Mouse (Mus musculus): ENCODE measurements around the gene Ldb2. TPM values are rescaled to one million over a fixed set of nuclear protein-coding genes. Genes with fewer than 3 reads are reported as not detected.

Ldb2 gene
- polyA plus RNA-seq, 1 experiment from 2014 or later, result 24.9 TPM

DNA sequence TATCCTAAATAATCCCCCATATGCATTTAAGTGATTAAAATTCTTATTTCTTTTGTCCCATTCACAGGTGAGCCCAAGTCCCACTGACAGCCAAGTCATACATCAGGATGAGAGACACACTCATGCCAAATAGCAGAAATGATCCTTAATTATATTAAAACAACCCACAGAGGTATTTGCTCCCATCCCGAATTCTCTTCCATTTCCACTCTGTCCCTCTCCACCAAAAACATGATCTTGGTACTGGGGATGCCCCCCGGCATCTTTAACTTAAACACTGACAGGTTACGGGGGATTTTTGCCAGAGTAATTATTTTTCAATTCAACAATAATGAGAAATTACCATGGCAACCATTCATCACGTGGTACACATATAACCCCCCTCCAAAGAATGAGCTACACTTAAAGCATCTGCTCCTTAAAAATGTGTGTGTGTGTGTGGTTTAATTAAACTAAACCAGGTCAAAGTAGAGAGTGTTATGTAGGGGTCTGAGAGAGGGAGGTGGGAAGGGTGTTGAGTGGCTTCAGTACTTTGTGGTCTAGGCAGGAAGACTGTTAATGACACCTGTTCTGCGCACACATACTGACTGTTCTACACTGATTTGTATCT lies 123.2 kb downstream of the Ldb2 start:
- no peak for DNase-seq (ENCODE audit: low spot score)
- Histone ChIP-seq H3K9ac (ENCODE audit: low read length) (no peak overlapping the region), H3K9me3 (ENCODE audit: control insufficient read depth, low read length) (no peaks in the 10 kb centered on the region), H3K27ac (ENCODE audit: low read depth, low read length) (no peak overlapping the region), H3K4me3 (ENCODE audit: low read depth, low read length) (no peak overlapping the region), H3K4me1 (ENCODE audit: control insufficient read depth, insufficient read depth, low read length) (no peaks in the 10 kb centered on the region), H3K27me3 (ENCODE audit: control insufficient read depth, insufficient read depth, low read length) (no peaks in the 10 kb centered on the region), H3K4me2 (ENCODE audit: low read depth) (no peak overlapping the region), H3K36me3 (ENCODE audit: control insufficient read depth, insufficient read depth, low read length) (no peaks in the 10 kb centered on the region)
- no peak for ATAC-seq (ENCODE audit: insufficient read depth, low FRiP score, low TSS enrichment)
- WGBS, result 90% methylated on average over 5 of the region's 5 CpGs

DNA sequence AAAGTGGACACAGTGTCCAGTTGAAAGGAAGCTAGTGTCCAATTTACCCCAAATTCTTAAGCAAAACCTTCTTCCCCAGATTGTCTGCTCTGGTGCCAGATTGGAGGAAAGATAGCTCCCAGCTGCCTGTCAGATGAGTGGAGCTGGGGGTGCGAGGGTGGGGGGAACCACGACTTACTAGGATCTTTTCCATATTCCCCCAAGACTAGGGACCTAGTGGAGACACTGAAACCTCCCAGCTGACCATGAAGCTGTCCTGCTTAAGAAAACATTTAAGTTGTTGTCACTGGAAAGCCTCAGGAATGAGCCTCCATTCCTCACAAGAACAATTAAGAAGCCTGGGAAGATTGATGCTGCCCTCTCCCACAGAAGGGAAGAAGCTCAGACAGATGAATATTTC lies 129.1 kb downstream of the Ldb2 start:
- 0 out of 2 replicates have a peak, but pooled peaks cover 2% of the 10 kb centered on the region for H3K4me1 ChIP-seq (ENCODE audit: control insufficient read depth, insufficient read depth, low read length)
- H3K27me3 ChIP-seq (ENCODE audit: control insufficient read depth, insufficient read depth, low read length), result no peaks in the 10 kb centered on the region
- no peak for ATAC-seq (ENCODE audit: insufficient read depth, low FRiP score, low TSS enrichment)
- WGBS, result 46% methylated on average over 2 of the region's 2 CpGs
- no peaks in the 10 kb centered on the region for H3K36me3 ChIP-seq (ENCODE audit: control insufficient read depth, insufficient read depth, low read length)
- H3K4me3 ChIP-seq (ENCODE audit: low read depth, low read length), result no peak overlapping the region
- H3K9ac ChIP-seq (ENCODE audit: low read length), result no peak overlapping the region
- H3K27ac ChIP-seq (ENCODE audit: low read depth, low read length), result no peak overlapping the region
- no peak overlapping the region for H3K4me2 ChIP-seq (ENCODE audit: low read depth)
- no peak for DNase-seq (ENCODE audit: low spot score)
- H3K9me3 ChIP-seq (ENCODE audit: control insufficient read depth, low read length), result no peaks in the 10 kb centered on the region

DNA sequence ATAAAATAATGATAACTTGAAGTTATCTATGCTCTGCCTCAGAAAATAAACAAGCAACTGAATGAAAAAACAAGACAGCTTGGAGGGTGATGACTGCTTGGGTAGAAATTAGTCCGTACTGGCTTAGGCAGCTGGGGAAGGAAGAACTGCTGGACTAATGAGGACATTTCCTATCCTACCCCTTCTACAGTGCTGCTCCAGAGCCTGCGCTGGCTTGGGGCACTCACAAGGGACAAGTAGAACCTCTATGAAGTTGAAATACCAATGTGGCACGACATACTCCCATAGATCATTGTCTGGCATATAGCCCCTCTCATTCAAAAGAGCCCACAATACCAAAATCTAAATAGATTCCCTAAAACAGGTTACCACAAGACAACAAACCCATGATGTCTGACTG lies 131.6 kb downstream of the Ldb2 start:
- Histone ChIP-seq H3K4me1 (ENCODE audit: control insufficient read depth, insufficient read depth, low read length) (0 out of 2 replicates have a peak, but pooled peaks cover 2% of the 10 kb centered on the region), H3K27ac (ENCODE audit: low read depth, low read length) (no peak overlapping the region), H3K4me3 (ENCODE audit: low read depth, low read length) (no peak overlapping the region), H3K27me3 (ENCODE audit: control insufficient read depth, insufficient read depth, low read length) (no peaks in the 10 kb centered on the region), H3K36me3 (ENCODE audit: control insufficient read depth, insufficient read depth, low read length) (no peaks in the 10 kb centered on the region), H3K4me2 (ENCODE audit: low read depth) (no peak overlapping the region), H3K9me3 (ENCODE audit: control insufficient read depth, low read length) (no peaks in the 10 kb centered on the region), H3K9ac (ENCODE audit: low read length) (no peak overlapping the region)
- 63% methylated on average over 3 of the region's 3 CpGs for WGBS
- ATAC-seq (ENCODE audit: insufficient read depth, low FRiP score, low TSS enrichment) (no peak), DNase-seq (ENCODE audit: low spot score) (no peak)

DNA sequence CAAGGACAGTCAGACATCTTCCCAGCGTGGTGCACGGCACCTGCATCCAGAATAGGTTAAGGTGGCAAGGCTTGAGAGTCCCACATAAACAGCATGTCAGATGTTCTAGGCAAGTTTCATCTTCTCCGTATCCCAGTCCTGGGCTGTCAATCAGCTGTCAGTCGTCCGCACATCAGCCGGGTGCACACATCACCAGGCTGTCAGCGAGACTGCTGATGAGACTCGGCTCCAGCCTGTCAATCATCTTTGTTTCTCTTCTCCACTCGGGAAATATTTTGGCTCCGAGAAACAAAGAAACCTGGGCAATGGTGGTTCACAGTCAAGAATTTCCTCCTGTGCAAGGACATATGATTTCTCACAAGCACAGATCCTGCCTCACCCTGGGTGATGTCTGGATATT lies 132.1 kb downstream of the Ldb2 start:
- Histone ChIP-seq H3K9me3 (ENCODE audit: control insufficient read depth, low read length) (no peaks in the 10 kb centered on the region), H3K36me3 (ENCODE audit: control insufficient read depth, insufficient read depth, low read length) (no peaks in the 10 kb centered on the region), H3K9ac (ENCODE audit: low read length) (no peak overlapping the region), H3K4me3 (ENCODE audit: low read depth, low read length) (no peak overlapping the region), H3K4me1 (ENCODE audit: control insufficient read depth, insufficient read depth, low read length) (0 out of 2 replicates have a peak, but pooled peaks cover 2% of the 10 kb centered on the region), H3K27ac (ENCODE audit: low read depth, low read length) (no peak overlapping the region), H3K27me3 (ENCODE audit: control insufficient read depth, insufficient read depth, low read length) (no peaks in the 10 kb centered on the region), H3K4me2 (ENCODE audit: low read depth) (no peak overlapping the region)
- DNase-seq (ENCODE audit: low spot score), result no peak
- ATAC-seq (ENCODE audit: insufficient read depth, low FRiP score, low TSS enrichment), result no peak
- 89% methylated on average over 10 of the region's 10 CpGs for WGBS

DNA sequence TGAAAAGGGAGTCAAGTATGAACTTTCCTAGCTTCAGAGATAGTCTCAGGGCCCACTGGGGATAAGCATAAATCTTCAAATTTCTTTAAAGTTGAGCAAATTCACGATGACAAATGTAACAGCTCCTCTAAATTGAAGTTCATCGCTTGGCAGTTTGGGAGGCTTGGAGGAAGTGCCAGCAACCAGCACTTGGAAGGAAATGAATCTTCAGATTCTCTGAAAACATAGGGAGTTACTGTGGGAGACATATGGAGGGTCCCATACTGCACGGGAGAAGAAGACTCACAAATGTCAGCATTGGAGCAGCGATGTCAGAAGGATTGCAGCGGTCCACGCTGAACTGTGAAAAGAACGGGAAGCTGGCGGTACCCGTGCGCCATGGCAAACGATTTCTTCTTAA lies 139.8 kb downstream of the Ldb2 start:
- WGBS, result 89% methylated on average over 11 of the region's 11 CpGs
- H3K9ac ChIP-seq (ENCODE audit: low read length), result no peak overlapping the region

DNA sequence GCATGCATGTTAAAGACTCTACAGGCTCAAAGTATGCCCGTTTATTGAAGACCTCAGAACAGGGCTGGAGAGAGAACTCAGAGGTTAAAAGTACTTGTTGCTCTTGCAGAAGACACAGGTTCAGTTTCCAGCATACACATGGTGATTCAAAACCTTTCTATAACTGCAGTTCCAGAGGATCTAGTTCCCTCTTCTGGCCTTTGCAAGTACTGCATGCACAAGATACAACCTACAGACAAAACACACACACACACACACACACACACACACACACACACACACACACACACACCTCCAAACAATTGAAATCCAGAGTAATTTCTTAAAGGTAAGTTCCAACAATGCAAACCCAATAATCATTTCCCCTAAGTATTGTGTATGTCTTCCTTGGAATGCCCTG lies 142.8 kb downstream of the Ldb2 start:
- no peaks in the 10 kb centered on the region for H3K4me1 ChIP-seq (ENCODE audit: control insufficient read depth, insufficient read depth, low read length)
- no peak overlapping the region for H3K9ac ChIP-seq (ENCODE audit: low read length)
- no peak overlapping the region for H3K4me3 ChIP-seq (ENCODE audit: low read depth, low read length)
- H3K27ac ChIP-seq (ENCODE audit: low read depth, low read length), result no peak overlapping the region
- H3K4me2 ChIP-seq (ENCODE audit: low read depth), result no peak overlapping the region
- no peaks in the 10 kb centered on the region for H3K36me3 ChIP-seq (ENCODE audit: control insufficient read depth, insufficient read depth, low read length)
- no peak for DNase-seq (ENCODE audit: low spot score)
- WGBS, result 88% methylated on average over 1 of the region's 1 CpGs
- no peak for ATAC-seq (ENCODE audit: insufficient read depth, low FRiP score, low TSS enrichment)
- no peaks in the 10 kb centered on the region for H3K9me3 ChIP-seq (ENCODE audit: control insufficient read depth, low read length)
- no peaks in the 10 kb centered on the region for H3K27me3 ChIP-seq (ENCODE audit: control insufficient read depth, insufficient read depth, low read length)

More for the DNA sequence above, 139.8 kb downstream of the Ldb2 start:
- DNase-seq (ENCODE audit: low spot score) (no peak), ATAC-seq (ENCODE audit: insufficient read depth, low FRiP score, low TSS enrichment) (no peak)
- no peak overlapping the region for H3K4me3 ChIP-seq (ENCODE audit: low read depth, low read length)
- H3K27ac ChIP-seq (ENCODE audit: low read depth, low read length), result no peak overlapping the region
- H3K27me3 ChIP-seq (ENCODE audit: control insufficient read depth, insufficient read depth, low read length), result no peaks in the 10 kb centered on the region
- H3K9me3 ChIP-seq (ENCODE audit: control insufficient read depth, low read length), result no peaks in the 10 kb centered on the region
- no peak overlapping the region for H3K4me2 ChIP-seq (ENCODE audit: low read depth)
- no peaks in the 10 kb centered on the region for H3K4me1 ChIP-seq (ENCODE audit: control insufficient read depth, insufficient read depth, low read length)
- no peaks in the 10 kb centered on the region for H3K36me3 ChIP-seq (ENCODE audit: control insufficient read depth, insufficient read depth, low read length)

DNA sequence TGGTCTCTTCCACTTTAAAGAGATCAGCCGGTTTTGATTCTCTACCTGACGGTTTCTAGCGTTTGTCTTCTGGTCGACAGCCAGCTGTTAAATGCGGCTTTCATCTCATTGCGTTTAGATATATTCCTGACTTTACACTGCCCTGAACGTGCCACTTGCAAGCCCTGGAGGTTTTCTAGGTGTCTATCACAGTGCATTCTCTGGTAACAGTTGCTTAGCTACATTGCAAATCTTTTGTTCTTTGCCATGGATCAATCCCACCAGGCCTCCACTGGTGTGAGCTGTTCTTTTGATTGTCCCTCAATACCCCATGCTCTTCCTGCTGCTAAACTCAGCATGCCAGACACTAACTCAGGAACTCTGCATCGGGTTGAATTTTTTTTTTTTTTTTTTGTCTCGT lies 145.1 kb downstream of the Ldb2 start:
- H3K4me2 ChIP-seq (ENCODE audit: low read depth), result no peak overlapping the region
- no peaks in the 10 kb centered on the region for H3K9me3 ChIP-seq (ENCODE audit: control insufficient read depth, low read length)

DNA sequence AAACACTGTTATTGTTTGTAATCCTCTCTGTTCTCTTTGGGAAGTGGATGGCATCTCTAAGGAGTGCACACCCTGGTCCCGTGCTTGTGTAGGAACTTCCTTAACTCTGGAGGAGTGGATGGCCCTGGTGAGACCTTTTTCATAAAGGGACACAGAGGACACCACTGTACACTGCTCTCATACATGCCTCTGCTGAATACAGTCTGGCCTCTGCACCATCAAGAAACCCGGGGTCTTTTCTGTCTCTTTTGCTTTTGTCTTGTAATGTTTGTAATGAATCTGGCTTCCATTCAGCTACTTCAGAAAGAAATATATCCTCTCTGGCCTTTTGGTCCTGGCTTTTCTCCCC lies 152.7 kb downstream of the Ldb2 start:
- Histone ChIP-seq H3K4me3 (ENCODE audit: low read depth, low read length) (no peak overlapping the region), H3K4me1 (ENCODE audit: control insufficient read depth, insufficient read depth, low read length) (no peaks in the 10 kb centered on the region), H3K27ac (ENCODE audit: low read depth, low read length) (no peak overlapping the region), H3K9me3 (ENCODE audit: control insufficient read depth, low read length) (no peaks in the 10 kb centered on the region), H3K27me3 (ENCODE audit: control insufficient read depth, insufficient read depth, low read length) (no peaks in the 10 kb centered on the region), H3K4me2 (ENCODE audit: low read depth) (no peak overlapping the region), H3K36me3 (ENCODE audit: control insufficient read depth, insufficient read depth, low read length) (no peaks in the 10 kb centered on the region), H3K9ac (ENCODE audit: low read length) (no peak overlapping the region)
- DNase-seq (ENCODE audit: low spot score) (no peak), ATAC-seq (ENCODE audit: insufficient read depth, low FRiP score, low TSS enrichment) (no peak)
- WGBS, result 65% methylated on average over 2 of the region's 2 CpGs

More for the DNA sequence above, 145.1 kb downstream of the Ldb2 start:
- DNase-seq (ENCODE audit: low spot score), result peak; percentile 21
- Histone ChIP-seq H3K27ac (ENCODE audit: low read depth, low read length) (no peak overlapping the region), H3K4me1 (ENCODE audit: control insufficient read depth, insufficient read depth, low read length) (no peaks in the 10 kb centered on the region), H3K9ac (ENCODE audit: low read length) (no peak overlapping the region), H3K27me3 (ENCODE audit: control insufficient read depth, insufficient read depth, low read length) (no peaks in the 10 kb centered on the region), H3K4me3 (ENCODE audit: low read depth, low read length) (no peak overlapping the region), H3K36me3 (ENCODE audit: control insufficient read depth, insufficient read depth, low read length) (no peaks in the 10 kb centered on the region)
- ATAC-seq (ENCODE audit: insufficient read depth, low FRiP score, low TSS enrichment), result no peak
- WGBS, result 24% methylated on average over 9 of the region's 9 CpGs

DNA sequence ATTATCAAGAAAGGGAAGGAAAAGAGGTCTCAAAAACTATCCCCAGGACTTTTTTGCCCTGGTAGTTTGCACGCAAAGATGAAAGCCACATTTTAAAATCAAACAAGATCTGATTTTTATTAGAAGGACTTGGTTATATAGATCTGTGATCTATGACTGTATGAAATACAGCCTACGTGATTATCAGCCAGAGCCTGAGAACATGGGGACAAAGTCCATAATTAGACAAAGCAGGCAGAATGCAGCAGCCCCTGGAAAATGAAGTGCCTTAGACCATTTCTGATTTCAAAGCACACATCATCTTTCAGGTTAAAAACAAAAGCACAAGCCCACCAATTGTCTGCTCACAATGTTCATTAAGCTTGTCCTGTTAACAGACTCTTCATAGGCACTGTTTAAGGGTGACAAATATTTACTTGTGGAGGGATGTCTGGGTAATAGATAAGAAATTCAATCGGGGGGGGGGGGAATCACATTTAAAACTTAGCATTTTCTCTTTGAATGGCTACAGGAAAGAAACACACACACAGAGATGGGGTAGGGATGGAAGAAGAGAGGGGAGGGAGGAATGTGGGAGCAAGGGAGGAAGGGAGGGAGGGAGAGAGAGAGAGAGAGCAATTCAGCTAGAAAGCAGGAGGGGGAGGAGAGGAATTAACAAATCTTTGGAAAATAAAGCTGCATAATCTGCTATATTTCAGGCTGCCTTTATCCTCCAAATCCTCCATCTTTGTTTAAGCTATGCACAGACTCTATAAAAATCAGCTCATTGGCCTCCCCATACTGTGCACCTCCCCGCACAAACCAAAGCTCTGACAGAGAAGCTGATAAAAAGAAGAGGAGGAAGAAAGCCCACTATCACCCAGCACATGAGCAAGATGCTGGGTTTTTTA lies 153.3 kb downstream of the Ldb2 start:
- ATAC-seq (ENCODE audit: insufficient read depth, low FRiP score, low TSS enrichment) (no peak), DNase-seq (ENCODE audit: low spot score) (no peak)
- Histone ChIP-seq H3K4me2 (ENCODE audit: low read depth) (no peak overlapping the region), H3K4me3 (ENCODE audit: low read depth, low read length) (no peak overlapping the region), H3K36me3 (ENCODE audit: control insufficient read depth, insufficient read depth, low read length) (no peaks in the 10 kb centered on the region), H3K4me1 (ENCODE audit: control insufficient read depth, insufficient read depth, low read length) (no peaks in the 10 kb centered on the region), H3K9me3 (ENCODE audit: control insufficient read depth, low read length) (no peaks in the 10 kb centered on the region), H3K27me3 (ENCODE audit: control insufficient read depth, insufficient read depth, low read length) (no peaks in the 10 kb centered on the region), H3K9ac (ENCODE audit: low read length) (no peak overlapping the region), H3K27ac (ENCODE audit: low read depth, low read length) (no peak overlapping the region)
- 81% methylated on average over 4 of the region's 4 CpGs for WGBS
